Mouse (Mus musculus): ENCODE measurements around the gene Krtap9-1.
"Not testable (repeated sequence)": the region's sequence is repeated elsewhere in the genome, so short reads cannot be mapped to it uniquely, and the experiment has no call there.

Krtap9-1 gene

DNA sequence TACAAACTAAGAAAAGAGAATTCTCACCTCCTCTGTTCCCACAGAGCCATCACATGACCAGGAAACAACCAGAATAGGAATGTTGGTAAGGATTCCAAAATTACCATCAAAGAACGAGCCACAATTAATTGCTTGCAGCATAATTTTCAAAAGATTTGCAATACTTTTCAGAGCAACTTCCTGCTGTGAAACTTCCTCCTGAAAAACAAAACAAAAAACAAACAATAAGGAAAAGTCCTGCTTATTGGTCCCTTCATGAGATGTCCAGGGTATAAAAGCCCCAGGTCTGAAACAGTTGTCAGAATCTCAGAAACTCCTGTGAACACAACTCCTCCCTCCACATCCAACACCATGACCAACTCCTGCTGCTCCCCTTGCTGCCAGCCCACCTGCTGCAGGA lies at the start of gene Krtap9-1:
Gene Krtap9-1 (plus strand): TSS at position 301 of the 400 bp plus-strand sequence.
- DNase-seq (ENCODE audit: low spot score) = not testable (repeated sequence)

DNA sequence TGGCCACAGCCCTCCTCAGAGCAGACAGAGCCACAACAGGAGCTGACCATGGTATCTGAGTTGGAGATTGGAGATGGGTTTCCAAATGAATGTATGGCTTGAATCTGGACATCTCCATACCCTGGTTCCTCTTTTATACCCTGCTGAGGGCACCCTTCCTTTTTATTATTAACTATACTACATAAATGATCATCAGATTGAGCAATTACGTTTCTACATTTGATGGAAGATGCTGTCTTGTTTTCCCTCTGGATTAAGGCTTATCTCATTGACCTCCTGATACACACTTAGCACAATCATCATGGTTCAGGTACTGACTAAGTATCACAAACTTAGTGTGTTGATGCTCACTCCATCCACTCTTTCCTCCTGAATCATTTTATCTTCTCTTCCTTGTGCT lies 35.2 kb upstream of the Krtap9-1 start, which contains the start of gene 2300003K06Rik:
Gene 2300003K06Rik (minus strand): TSS at position 101 of the 400 bp plus-strand sequence.
- DNase-seq (ENCODE audit: low spot score) = no peak

DNA sequence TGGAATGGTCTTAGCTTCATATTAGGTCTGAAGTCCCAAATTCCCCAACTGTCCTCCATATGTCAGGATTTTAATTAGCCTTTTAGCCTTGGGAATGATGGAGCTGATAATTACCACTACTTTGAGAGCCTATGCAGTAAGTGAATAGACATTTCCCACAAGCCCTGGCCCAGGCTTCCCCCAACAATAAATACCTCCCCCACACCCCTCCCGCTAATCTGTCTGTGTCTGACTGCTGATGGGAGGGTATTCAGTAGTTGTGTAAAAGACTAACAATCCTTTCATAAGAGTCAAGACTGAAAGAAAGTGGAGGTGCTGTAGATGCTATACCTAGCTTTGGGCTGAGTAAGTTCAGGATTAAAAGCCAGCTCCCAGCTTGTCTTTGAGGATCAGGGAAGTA lies 31.0 kb upstream of the Krtap9-1 start:
- DNase-seq (ENCODE audit: low spot score) = no peak

DNA sequence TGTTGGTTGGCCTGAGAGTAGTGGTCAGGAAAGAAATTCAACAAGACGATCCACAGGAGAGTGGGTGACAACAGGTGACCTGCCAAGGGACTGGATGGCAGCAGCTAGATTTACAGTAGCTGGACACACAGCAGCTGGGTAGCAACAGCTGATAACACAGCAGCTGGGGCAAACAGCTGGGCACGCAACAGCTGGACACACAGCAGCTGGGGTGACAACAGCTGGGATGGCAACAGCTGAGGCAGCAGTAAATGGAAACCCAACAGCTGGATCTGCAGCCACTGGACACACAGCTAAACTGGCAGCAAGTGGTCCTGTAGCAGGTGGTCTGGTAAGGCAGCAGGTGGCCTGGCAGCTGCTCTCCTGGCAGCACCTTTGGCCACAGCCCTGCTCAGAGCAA lies 26.4 kb upstream of the Krtap9-1 start:
- DNase-seq (ENCODE audit: low spot score) = no peak

DNA sequence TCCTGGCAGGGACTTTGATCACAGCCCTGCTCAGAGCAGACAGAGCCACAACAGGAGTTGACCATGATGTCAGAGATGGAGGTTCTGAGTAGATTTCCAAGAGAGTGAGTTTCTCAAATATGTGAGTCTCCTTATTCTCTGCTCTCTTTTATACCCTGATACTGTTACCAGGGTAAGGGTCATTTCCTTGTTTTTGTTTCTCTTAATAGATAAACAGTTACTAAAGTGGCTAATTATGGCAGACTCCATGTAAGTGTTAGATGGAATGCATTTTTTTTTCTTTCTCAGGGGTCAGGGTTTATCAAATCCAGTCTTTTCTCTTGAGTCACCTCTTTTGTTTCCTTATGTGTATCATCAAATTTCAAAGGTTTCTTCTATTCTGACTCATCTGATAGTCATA lies 21.7 kb upstream of the Krtap9-1 start, which contains the start of gene Krtap4-16:
Gene Krtap4-16 (minus strand): TSS at position 101 of the 400 bp plus-strand sequence.
- DNase-seq (ENCODE audit: low spot score) = no peak

DNA sequence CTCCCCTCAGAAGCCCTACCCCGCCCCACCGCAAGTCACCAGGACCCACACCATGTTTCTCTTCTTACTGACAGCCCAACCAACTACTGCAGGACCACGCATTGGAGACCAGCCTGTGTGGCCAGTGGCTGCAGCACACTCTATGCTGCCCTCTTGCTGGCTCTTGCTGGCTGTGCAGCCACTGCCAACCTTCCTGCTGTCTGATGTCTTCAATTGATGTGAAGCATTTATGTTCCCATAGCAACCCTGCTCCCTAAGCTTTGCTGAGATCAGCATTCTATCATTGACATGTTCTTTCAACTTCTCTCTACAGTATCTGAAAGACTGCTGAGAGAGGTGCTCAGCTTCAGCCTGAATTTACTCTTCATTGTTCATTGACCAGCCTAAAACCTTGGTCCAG lies 19.1 kb upstream of the Krtap9-1 start:
- no peak for DNase-seq (ENCODE audit: low spot score)

DNA sequence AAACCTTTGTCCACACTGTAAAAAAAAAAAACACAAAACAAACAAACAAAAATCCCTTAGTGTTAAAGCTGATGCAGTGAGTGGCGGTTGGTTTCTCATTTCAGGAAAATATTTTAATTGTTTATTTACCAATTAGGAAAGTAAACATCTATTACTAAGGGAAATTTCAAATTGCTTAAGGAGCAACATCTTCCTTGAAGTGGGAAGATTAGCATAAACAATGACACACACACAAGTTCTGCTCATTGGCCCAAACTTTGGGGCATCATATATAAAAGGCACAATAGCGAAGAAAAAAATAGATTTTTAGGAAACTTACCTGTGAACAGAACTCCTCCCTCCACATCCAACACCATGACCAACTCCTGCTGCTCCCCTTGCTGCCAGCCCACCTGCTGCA lies 15.6 kb upstream of the Krtap9-1 start, which contains the start of gene Gm11568:
Gene Gm11568 (plus strand): TSS at position 301 of the 400 bp plus-strand sequence.
- no peak for DNase-seq (ENCODE audit: low spot score)

DNA sequence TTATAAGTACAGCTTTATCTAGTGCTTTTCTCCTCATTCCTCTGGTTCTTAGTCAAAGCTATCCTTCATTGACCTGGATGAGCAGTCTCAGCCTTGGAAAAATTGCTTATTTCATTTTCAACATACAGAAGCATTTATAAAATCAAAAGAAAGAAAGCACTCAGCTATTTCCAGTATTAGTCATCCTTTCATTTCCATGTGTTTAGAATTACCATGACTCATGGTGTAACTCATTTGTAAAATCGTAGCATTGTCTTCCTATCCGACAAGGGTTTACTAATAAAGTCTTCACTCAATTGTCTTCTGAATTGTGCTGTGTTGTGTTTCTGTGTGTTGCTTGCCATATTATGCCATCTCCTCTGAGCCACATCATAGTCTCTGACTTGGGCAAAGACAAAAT lies 14.4 kb upstream of the Krtap9-1 start:
- no peak for DNase-seq (ENCODE audit: low spot score)

DNA sequence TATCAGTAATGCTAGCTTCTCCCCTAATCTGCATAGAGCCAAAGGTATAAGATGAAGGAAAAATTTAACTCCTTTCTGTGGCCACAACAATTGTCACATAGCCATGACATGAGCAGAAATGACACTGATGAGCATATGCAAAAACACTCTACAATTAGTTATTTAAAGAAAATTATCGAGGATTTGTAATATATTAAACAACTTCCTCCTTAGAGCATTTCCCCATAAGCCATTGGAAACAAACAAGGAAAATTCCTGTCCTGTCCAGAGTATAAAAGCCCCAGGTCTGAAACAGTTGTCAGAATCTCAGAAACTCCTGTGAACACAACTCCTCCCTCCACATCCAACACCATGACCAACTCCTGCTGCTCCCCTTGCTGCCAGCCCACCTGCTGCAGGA lies 9.0 kb upstream of the Krtap9-1 start, which contains the start of gene Gm11559:
Gene Gm11559 (plus strand): TSS at position 301 of the 400 bp plus-strand sequence.
- not testable (repeated sequence) for DNase-seq (ENCODE audit: low spot score)

DNA sequence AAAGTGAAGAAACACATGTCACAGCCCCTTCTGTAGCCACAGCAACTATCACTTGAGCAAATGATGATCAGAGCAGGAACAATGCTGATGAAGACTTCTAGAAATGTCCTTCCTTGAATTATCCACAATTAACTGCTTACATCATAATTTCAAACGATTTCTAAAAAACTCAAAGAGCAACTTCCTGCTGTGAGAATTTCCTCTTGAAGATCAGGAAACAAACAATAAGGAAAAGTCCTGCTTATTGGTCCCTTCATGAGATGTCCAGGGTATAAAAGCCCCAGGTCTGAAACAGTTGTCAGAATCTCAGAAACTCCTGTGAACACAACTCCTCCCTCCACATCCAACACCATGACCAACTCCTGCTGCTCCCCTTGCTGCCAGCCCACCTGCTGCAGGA lies 5.7 kb downstream of the Krtap9-1 start, which contains the start of gene Gm11567:
Gene Gm11567 (plus strand): TSS at position 301 of the 400 bp plus-strand sequence.
- DNase-seq (ENCODE audit: low spot score) = not testable (repeated sequence)

DNA sequence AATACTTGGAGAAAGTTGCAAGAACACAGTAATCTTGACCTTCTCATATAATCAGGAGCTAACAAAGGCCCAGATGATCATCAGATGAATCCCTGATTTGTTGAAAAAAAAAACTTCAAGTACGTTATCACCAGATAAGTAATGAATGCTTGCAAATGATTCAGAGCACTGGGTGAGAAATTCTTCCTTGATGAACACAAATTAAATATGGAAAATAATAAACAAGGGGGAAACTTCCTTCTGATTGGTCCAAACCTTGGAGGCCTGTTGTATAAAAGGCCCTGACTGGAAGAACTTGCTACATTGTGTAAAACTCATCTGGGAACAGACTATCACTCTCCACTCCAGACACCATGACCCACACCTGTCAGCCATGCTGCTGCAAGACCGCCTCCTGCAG lies 34.4 kb downstream of the Krtap9-1 start, which contains the start of gene Krtap31-1:
Gene Krtap31-1 (plus strand): TSS at position 301 of the 400 bp plus-strand sequence.
- no peak for DNase-seq (ENCODE audit: low spot score)

DNA sequence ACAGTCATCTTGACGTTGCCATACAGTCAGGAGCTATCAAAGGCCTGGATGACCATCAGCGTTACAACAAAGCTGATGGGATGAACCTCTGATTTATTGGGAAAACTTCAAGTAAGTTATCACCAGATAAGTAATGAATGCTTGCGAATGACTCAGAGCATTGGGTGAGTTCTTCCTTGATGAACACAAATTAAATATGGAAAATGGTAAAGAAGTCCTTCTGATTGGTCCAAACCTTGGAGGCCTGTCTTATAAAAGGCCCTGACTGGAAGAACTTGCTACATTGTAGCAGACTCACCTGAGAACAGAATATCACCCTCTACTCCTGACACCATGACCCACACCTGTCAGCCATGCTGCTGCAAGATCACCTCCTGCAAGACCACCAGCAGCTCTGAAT lies 41.3 kb downstream of the Krtap9-1 start, which contains the start of gene Gm11565:
Gene Gm11565 (plus strand): TSS at position 301 of the 400 bp plus-strand sequence.
- no peak for DNase-seq (ENCODE audit: low spot score)
